Mouse (Mus musculus) C2C12 (cell line): ENCODE measurements around the gene Strip1.

ENCODE experiments used
- CTCF ChIP-seq: IDR thresholded peaks from one replicate; pipeline ENCODE4 v1.5.1; 2011; ENCODE audit not compliant: control insufficient read depth, insufficient read depth, insufficient read length
- MAX ChIP-seq: IDR thresholded peaks from one replicate; pipeline ENCODE4 v1.6.1; 2011; ENCODE audit warnings: mild to moderate bottlenecking, control low read depth
- MYOD1 ChIP-seq: IDR thresholded peaks from one replicate; pipeline ENCODE4 v1.6.1; 2011; ENCODE audit warnings: low read depth; ENCODE audit not compliant: control insufficient read depth, insufficient read length
- USF1 ChIP-seq: IDR thresholded peaks from one replicate; pipeline ENCODE4 v1.6.1; 2011; ENCODE audit warnings: low read depth, mild to moderate bottlenecking, control low read depth, moderate library complexity

DNA sequence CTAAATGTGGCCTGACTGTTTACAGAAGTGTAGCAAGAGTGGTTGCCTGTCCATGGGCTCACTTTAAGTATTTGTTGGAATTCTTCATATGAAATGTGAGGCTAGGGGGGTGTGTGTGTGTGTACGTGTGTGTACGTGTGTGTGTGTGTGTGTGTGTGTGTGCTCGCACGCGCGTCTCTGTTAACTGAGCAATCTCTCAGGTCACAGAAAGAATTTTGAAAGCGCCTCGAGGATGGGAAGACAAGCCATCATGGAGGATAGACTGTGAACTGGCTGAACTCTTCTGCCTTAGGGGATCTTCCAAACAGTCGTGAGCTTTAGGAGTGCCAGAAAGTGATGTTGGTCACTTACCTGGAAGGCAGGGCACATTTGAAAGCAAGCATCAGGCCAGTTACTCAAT, 2.4 kb upstream of the Strip1 start:
- no peak for TF ChIP-seq USF1
- no peak for TF ChIP-seq CTCF
- no peak for TF ChIP-seq MYOD1
- no peak for TF ChIP-seq MAX
